Mouse (Mus musculus): ENCODE data around the gene Stk10.

The Stk10 gene

GRCm38 (mm10) chr11:32532765-32533481 is at the start of gene Stk10:
Gene Stk10, plus strand, starts transcription at chr11:32533305.
- under 1% methylated on average over 76 of the region's 82 CpGs for WGBS

GRCm38 (mm10) chr11:32485290-32485689 is 47.8 kb upstream of the Stk10 start:
- 63% methylated on average over 3 of the region's 3 CpGs for WGBS

- 74% methylated on average over 3 of the region's 3 CpGs for WGBS
These were observed 46.5 kb upstream of the Stk10 start for GRCm38 (mm10) chr11:32486621-32487020.

- WGBS: 95% methylated on average over 3 of the region's 3 CpGs
These were observed 45.6 kb upstream of the Stk10 start for GRCm38 (mm10) chr11:32487501-32487900.

- WGBS: 70% methylated on average over 5 of the region's 5 CpGs
These were observed 44.1 kb upstream of the Stk10 start for GRCm38 (mm10) chr11:32488808-32489670.

- 97% methylated on average over 2 of the region's 2 CpGs for WGBS
These were observed 42.0 kb upstream of the Stk10 start for GRCm38 (mm10) chr11:32491079-32491478.

- WGBS: 45% methylated on average over 2 of the region's 2 CpGs
These were observed 37.8 kb upstream of the Stk10 start for GRCm38 (mm10) chr11:32495283-32495682.

GRCm38 (mm10) chr11:32498757-32499535 is 34.2 kb upstream of the Stk10 start:
- WGBS: 47% methylated on average over 7 of the region's 7 CpGs

GRCm38 (mm10) chr11:32499931-32500330 is 33.2 kb upstream of the Stk10 start:
- 84% methylated on average over 4 of the region's 4 CpGs for WGBS

GRCm38 (mm10) chr11:32503711-32504110 is 29.4 kb upstream of the Stk10 start:
- 94% methylated on average over 2 of the region's 2 CpGs for WGBS

GRCm38 (mm10) chr11:32505091-32505739 is 27.9 kb upstream of the Stk10 start:
- 53% methylated on average over 7 of the region's 7 CpGs for WGBS

- WGBS: 77% methylated on average over 1 of the region's 1 CpGs
These were observed 22.2 kb upstream of the Stk10 start for GRCm38 (mm10) chr11:32510930-32511329.

GRCm38 (mm10) chr11:32514853-32515252 is 18.3 kb upstream of the Stk10 start:
- WGBS: 91% methylated on average over 4 of the region's 5 CpGs

GRCm38 (mm10) chr11:32516091-32516490 is 17.0 kb upstream of the Stk10 start:
- WGBS: 59% methylated on average over 12 of the region's 12 CpGs

GRCm38 (mm10) chr11:32516916-32517712 is 16.0 kb upstream of the Stk10 start:
- WGBS: 53% methylated on average over 8 of the region's 8 CpGs

- 80% methylated on average over 4 of the region's 4 CpGs for WGBS
These were observed 14.3 kb upstream of the Stk10 start for GRCm38 (mm10) chr11:32518770-32519169.

GRCm38 (mm10) chr11:32519354-32519753 is 13.8 kb upstream of the Stk10 start:
- 93% methylated on average over 1 of the region's 1 CpGs for WGBS

GRCm38 (mm10) chr11:32521246-32521645 is 11.9 kb upstream of the Stk10 start:
- 97% methylated on average over 2 of the region's 2 CpGs for WGBS

- WGBS: 84% methylated on average over 11 of the region's 11 CpGs
These were observed 8.8 kb upstream of the Stk10 start for GRCm38 (mm10) chr11:32524122-32524920.

- 92% methylated on average over 4 of the region's 4 CpGs for WGBS
These were observed 6.1 kb upstream of the Stk10 start for GRCm38 (mm10) chr11:32527006-32527405.

Data from cerebral cortex, adult 2 months (tissue).